Mouse (Mus musculus) lung, adult 10 weeks (tissue): Measurements from ENCODE around the gene Med31. TPM values are rescaled to one million over a fixed set of nuclear protein-coding genes. Genes with fewer than 3 reads are reported as not detected.

Experiments used
- polyA plus RNA-seq: library from polyadenylated mRNA; stranded (reverse); fragments of 350-450 nt; fragmentation: Illumina TruSeq; extraction: RNeasy Lipid Tissue Mini Kit (QIAGEN cat#74804); gene quantifications from one replicate; pipeline ENCODE4 v1.2.3, GENCODE M21; 2014; ENCODE audit warnings: low read depth, low replicate concordance; ENCODE audit not compliant: insufficient read depth

The Med31 gene
- 27.2 TPM for polyA plus RNA-seq

DNA sequence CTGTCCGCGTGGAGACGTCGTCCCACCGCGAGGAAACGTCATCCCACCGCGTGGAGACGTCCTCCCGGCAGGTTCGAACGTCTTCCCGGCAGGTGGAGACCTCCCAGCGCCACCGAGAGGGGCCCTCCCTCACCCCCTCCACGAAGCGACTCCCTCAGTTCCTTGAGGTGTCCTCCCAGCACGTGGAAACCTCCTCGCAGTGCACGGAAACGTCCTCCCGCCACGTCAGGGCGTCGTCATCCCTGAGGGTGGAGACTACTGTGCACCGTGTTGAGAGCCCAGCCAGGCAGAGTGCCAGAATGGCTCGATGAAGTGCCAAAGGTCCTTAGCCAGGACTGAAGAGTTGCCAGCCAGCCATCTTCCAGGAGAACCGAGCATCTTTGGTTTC is at the start of gene Med31:
Gene Med31 (minus strand): TSS at position 183 of the 388 bp plus-strand sequence.

DNA sequence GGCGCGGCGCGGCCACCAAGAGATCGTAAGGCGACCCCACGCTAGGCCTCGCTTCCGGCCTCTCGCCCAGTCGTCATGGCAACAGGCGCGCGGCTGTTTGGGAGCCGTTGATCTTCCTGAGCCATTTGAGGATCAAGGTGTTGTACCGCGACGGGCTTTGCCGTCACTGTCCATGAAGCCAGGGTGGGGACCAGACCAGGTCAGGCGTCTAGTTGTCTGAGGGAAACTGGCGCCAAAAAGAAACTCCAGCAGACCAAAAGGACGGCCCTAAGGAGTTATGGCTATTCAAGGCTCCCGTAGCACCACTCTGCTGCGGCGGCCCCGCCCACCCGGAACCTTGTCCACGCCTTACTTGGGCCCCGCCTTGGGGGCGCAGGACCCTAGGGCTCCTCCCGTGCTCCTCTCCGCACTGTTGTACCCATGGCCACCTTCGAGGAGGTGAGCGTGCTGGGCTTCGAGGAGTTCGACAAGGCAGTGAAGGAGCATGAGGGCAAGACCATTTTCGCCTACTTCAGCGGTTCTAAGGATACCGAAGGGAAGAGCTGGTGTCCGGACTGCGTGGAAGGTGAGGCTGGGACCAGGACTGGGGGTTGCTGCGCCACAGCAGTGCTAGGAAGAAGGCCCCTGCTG is 8.1 kb downstream of the Med31 start, which contains the start of the genes 4933427D14Rik and Txndc17:
Gene 4933427D14Rik (minus strand): TSS at position 256 of the 630 bp plus-strand sequence.
Gene Txndc17 (plus strand): TSS at position 344 of the 630 bp plus-strand sequence.

DNA sequence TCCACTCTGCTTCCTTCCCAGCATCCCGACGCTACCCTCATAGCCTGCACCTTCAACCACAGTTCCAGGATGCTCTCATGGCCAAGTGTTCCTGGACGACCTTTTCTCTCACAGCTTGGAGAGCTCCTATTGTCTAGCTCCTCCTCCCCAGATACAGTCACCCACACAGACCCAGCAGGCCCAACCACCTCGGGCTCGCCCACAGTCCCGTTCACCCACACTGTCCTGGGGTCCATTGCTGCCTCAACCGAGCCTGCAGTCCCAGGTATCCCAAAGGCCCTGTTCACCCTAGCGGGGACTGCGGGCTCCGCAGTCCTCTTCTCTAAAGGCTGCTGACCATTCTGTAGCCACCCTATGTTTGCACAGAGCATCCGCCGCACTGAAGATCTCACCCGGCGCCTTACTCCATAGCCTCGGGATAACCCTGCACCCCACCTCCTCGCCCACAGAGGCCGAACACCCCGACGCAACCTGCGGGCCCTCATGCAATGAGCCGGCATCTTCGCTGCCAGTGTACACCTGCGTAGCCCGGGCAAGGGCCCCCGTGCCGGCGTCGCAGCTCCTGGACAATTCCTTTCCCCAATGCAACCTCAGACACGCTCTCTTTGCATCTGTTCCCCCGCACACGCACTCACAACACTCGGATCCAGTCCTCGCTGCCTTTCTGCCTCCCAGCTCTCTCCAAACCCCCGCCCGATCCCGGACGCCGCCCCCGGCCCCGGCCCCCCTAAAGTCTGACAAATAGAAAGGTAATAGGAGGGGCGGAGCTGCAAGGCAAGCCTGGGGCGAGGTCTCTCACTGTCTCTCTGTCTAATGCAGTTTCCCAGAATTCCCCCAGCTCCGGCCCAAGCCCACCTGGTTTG is 8.8 kb downstream of the Med31 start, which contains the start of gene Gm43951:
Gene Gm43951 (minus strand): TSS at position 500 of the 863 bp plus-strand sequence.

Other genes with a start within 250 kb of the Med31 start
- gene Aipl1, start 178.1 kb downstream of the Med31 start, polyA plus RNA-seq, result not detected
- 0.82 TPM for gene Pimreg, start 173.6 kb downstream of the Med31 start, polyA plus RNA-seq
- 6.1 TPM for gene Pitpnm3, start 79.8 kb downstream of the Med31 start, polyA plus RNA-seq
- 0.12 TPM for gene Gm43951, start 8.8 kb downstream of the Med31 start, polyA plus RNA-seq
- gene 4933427D14Rik, start 8.1 kb downstream of the Med31 start, polyA plus RNA-seq, result 2.3 TPM
- gene Txndc17, start 8.0 kb downstream of the Med31 start, polyA plus RNA-seq, result 123 TPM
- gene Slc13a5, start 51.6 kb upstream of the Med31 start, polyA plus RNA-seq, result not detected
- 46.6 TPM for gene Xaf1, start 86.0 kb upstream of the Med31 start, polyA plus RNA-seq
- not detected for gene Fbxo39, start 98.9 kb upstream of the Med31 start, polyA plus RNA-seq
- gene Tekt1, start 146.8 kb upstream of the Med31 start, polyA plus RNA-seq, result 14.1 TPM
- 11.8 TPM for gene Smtnl2, start 196.1 kb upstream of the Med31 start, polyA plus RNA-seq
- gene Ggt6, start 219.9 kb upstream of the Med31 start, polyA plus RNA-seq, result 1.3 TPM
- 25.2 TPM for gene Mybbp1a, start 225.8 kb upstream of the Med31 start, polyA plus RNA-seq